Mouse (Mus musculus) layer of hippocampus, adult 18-20 months (tissue): ENCODE data around the gene Heg1. TPM values are rescaled to one million over a fixed set of nuclear protein-coding genes. Genes with fewer than 3 reads are reported as not detected.

Experiments used
- DNase-seq, 2 experiments: peaks; one replicate each; pipeline ENCODE4 v3.0.0; 2022; ENCODE audit warnings: low spot score in 2 of 2
- long read RNA-seq: library from polyadenylated mRNA; stranded (forward); transcript quantifications from one replicate; pipeline ENCODE4 v2.0.0, GENCODE M21; 2021
- total RNA-seq, 2 experiments: library from RNA; stranded (reverse); gene quantifications; 2 replicates each; pipeline ENCODE4 v1.2.3; 2021

Gene Heg1
- 10 to 100 TPM; 21.1 to 21.4 TPM for total RNA-seq
- long read RNA-seq, partial matches to known transcripts = 6 of 13 reads
- long read RNA-seq, other reads (novel, unspliced or antisense) = 7 of 13 reads

DNA sequence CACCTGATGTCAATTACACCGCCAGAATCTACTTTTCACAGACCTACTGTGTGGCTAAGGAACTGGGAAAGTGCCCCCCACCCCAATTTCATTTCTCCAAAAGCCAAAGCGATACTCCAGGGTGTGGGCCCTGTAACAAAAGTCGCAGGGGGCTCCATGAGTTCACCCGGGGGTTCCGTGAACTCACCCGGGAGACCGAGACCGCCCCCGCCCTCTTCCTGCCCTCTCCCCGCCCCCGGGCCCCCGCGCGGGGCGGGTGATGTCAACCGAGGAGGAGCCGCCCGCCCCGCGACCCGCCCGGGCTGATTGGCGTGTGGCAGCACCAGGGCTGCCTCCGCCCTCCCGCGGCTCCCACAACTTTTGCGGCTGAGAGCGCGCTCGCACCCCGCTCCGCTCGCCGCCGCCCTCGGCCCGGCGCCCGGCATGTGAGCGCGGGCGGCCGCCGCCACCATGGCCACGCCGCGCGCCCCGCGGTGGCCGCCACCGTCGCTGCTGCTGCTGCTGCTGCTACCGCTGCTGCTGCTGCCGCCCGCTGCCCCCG lies at the start of gene Heg1:
TSS of gene Heg1 (plus strand) at position 209 of the 541 bp plus-strand sequence.
- DNase-seq = peak; percentile 29 to 56

GRCm38 (mm10) chr16:33635836-33636595 lies 48.2 kb upstream of the Heg1 start:
- peak; percentile 5 to 44 for DNase-seq

DNA sequence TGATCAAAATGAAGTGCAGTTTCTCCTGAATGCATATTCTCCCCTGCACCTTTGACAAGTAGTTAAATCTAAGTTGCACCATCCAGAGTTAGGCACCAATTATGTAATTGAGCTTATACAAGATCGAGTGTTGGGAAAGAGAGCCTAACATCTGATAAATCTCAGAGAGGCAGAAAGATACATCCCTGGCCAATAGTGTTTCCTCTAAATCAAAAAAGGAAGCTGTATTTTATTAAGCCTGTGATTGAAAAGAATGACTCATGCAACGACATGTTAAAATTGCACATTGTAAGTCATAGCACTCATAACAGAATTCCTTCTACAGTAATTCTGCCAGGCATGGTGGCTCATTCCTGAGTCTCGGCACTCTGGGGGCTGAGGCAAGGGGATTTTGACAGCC lies 42.4 kb upstream of the Heg1 start:
- peak in 1 of 2 experiments; percentile 33 for DNase-seq

DNA sequence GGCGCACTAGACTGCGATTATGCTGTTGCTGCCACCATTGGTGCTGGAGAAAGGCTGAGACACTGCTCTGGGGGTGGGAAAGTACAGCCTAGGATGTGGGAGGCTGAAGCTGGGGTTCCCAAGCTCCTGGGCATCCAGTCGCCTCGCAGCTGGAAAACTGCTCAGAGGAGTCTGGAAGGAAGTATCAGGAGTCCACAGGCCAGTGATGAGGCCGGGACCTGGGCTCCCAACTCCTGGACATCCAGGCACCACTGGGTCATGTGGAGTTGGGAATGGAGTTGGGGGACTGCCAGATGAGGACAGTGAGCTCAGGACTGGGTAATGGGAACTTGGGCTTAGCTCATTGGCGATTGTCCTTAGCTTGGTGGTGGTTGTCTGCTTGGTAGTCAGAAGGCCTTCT lies 31.1 kb upstream of the Heg1 start:
- no peak for DNase-seq

DNA sequence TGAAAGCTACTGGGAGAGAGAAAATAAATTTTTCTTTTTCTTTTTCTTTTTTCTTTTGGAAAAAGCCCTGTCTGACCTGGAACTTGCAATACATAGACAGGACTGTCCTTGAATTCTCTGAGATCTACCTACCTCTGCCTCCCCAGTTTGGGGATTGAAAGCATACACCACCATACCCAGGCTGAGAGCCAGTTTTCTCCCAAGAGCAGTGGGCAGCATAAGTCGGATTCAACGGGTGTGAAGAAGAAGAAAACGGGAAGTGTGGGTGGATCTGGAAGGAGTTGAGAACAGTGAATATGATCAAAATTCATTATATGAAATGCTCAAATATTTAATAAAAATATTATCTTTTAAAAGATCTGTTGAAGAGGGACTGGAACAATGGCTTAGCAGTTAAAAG lies 28.7 kb upstream of the Heg1 start:
- DNase-seq = peak; percentile 3 to 28

DNA sequence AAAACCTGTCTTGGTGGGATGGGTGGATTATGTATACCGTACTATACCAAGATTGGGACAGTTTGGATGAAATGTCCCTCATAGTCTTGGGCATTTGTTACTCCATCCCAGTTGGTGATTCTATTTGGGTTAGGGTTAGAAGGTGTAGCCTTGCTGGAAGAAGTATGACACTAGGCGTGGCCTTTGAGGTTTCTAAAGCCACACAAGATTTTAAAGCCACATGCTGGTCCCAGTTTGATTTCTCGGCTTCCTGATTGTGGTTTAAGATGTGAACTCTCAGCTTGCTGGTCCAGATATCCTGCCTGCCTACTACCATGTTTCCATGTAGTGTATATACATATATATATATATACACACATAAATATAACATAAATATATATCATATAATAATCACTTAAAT lies 27.0 kb upstream of the Heg1 start:
- no peak for DNase-seq

DNA sequence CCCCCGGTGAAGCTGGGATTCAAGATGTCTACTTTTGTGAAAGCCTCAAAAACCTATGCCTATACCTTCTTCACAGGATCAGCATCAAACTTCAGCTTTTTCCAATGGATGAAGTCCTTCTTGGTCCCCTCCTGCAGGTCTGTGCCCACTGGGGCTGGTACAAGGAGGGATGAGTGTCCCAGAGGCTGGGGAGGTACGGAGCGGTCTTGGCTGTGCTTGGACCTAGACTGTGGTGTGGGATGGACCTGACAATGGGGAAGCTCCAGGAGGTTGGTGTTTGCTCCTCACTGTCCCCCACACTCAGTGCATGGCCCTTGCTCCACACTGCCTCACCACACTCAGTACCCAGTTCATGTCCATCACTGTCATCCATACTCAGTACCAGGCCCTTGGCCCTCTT lies 26.0 kb upstream of the Heg1 start:
- DNase-seq = no peak

GRCm38 (mm10) chr16:33659521-33659920 lies 24.6 kb upstream of the Heg1 start:
- DNase-seq = no peak

DNA sequence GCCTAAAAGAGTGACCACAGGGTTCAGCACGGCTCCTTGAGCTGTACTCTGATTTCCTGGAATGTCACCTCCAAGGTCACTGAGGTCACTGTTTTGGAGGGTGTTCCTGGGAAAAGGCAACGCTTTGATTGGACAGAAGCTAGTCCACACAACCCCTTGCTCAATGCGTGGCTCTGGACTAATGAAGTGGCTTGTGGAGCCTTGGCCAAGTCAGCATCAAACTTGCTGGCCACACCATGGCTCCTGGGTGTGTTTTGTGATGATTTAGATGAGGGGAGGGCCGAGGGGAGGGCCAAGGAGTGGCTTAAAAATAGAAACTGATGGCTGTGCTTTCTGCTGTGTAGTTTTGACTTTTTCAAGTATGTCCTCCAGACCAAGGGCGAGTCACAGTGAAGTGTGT lies 24.0 kb upstream of the Heg1 start:
- DNase-seq = no peak

- DNase-seq = no peak
These were observed 21.3 kb upstream of the Heg1 start for GRCm38 (mm10) chr16:33662841-33663240.

DNA sequence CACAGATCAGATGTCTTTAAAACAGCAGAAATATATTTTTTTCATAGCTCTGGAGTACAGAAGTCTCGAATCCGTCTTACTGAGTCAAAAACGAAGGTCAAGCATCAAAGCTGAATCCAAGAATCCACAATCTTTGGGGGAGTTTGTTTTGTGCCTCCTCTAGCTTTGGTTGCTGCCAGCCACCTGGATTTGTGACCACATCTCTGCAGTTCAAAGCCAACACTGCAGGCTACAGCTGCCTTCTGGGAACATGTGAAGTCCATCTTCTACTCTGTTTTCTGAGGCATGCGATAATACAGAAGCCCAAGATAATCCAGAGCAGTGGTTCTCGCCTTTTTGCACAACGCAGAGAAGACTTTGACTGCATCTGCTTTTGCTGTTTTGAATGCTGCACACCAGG lies 17.9 kb upstream of the Heg1 start:
- DNase-seq = no peak

- DNase-seq = no peak
These were observed 17.1 kb upstream of the Heg1 start for GRCm38 (mm10) chr16:33666985-33667538.

DNA sequence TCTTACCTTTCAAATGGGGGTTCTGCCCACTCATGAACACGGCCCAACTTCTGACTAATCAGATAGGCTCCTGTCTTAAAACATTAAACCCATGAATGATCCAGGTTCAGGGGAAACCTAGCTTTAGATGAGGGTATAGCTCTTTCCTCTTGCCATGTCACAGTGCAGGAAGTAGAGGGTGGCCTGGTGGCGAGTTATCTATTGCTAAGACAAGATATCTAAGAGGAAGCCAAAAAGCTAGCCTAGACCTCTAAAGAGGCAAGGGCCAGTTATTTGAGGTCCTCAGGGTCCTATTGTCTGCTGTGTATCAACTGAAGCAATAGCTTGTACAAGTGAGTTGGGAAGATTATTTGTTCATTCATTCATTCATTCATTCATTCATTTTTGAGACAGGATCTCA lies 15.7 kb upstream of the Heg1 start:
- no peak for DNase-seq

GRCm38 (mm10) chr16:33669072-33669471 lies 15.1 kb upstream of the Heg1 start:
- no peak for DNase-seq

GRCm38 (mm10) chr16:33670340-33670739 lies 13.8 kb upstream of the Heg1 start:
- DNase-seq = no peak

DNA sequence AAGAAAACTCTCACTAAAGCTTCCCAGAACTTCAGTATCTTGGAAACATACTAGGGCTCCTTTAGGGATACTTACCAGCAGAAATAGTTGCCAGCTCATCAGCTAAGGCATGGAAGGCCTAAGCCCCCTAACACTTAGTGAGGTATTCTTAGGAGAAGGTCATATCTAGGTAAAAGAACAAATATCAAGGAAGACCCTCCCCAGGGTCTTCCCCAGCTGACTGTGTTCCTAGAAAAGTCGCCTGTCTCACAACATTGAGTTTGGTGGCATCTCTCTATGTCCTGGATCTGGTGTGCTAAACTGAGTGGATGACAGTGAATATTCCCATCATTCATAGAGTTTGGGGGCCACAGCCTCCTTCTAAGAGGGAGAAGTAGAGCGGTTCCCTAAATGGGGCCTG lies 13.2 kb upstream of the Heg1 start:
- DNase-seq = no peak

GRCm38 (mm10) chr16:33672188-33672587 lies 12.0 kb upstream of the Heg1 start:
- no peak for DNase-seq

GRCm38 (mm10) chr16:33672643-33673042 lies 11.5 kb upstream of the Heg1 start:
- no peak for DNase-seq

- DNase-seq = peak; percentile 16 to 34
These were observed 10.6 kb upstream of the Heg1 start for GRCm38 (mm10) chr16:33673530-33674109.

DNA sequence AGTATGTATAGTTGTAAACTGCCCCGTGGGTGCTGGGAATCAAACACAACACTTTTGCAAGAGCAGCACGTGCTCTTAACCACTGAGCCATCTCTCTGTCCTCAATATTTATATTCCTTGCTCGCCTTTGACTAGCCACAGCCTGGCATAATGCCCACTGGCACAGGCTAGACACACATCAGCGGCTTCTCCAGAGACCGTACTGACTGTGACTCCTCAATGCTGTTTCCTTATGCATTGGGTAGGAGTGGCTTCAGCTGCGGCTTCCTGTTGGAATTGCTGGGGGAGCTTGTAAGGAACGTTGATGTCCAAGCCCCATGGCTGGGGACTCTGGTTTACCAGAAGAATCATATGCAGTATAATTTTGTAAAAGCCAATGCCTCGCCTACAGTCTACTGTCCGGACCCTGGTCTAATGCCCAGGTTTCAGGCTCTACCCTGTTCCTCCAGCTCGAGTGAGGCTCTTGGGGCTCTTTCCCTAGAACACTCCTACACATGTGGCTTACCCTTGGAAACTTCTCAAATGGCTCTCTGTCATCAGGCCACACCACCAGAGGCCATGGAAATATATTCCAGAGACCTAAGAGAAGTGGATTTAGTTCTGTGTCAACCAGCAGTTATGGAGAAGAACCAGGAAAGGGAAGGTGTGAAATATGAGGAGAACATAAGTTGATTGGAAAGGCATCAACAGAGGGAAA lies 8.9 kb upstream of the Heg1 start:
- no peak for DNase-seq

GRCm38 (mm10) chr16:33675848-33676184 lies 8.4 kb upstream of the Heg1 start:
- DNase-seq = no peak
